Mouse (Mus musculus): ENCODE measurements around the gene Cask. TPM values are rescaled to one million over a fixed set of nuclear protein-coding genes. Genes with fewer than 3 reads are reported as not detected.

Cask gene
- polyA plus RNA-seq, 1 experiment from 2014 or later = 5.7 TPM

DNA sequence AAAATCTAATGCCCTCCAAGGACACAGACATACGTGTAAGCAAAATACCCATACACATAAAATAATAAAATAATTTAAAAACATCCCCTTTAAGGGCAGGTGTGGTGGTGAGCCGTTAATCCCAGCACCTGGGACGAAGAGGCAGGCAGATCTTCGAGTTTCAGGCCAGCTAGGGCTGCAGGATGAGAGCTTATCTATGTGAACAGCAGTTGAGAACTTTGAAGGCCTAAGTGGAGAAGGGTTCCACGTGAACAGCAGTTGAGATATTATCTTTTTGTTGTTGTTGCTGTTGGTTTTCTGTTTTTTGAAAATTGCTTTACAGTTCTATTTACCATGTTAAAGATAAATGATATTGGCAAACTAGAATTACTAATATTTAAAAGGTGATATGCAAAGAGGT, 182.3 kb downstream of the Cask start:
- Histone ChIP-seq H3K9me3 (replicated peaks) (no peaks in the 10 kb centered on the region), H3K9ac (no peak overlapping the region), H3K4me1 (replicated peaks) (no peaks in the 10 kb centered on the region), H3K4me3 (no peak overlapping the region), H3K27me3 (replicated peaks) (no peaks in the 10 kb centered on the region), H3K27ac (ENCODE audit: poor library complexity, severe bottlenecking) (no peak overlapping the region), H3K4me2 (no peak overlapping the region), H3K36me3 (no peaks in the 10 kb centered on the region)
- WGBS = 58% methylated on average over 5 of the region's 5 CpGs
- no peak for ATAC-seq (ENCODE audit: insufficient number of reproducible peaks, low FRiP score)

DNA sequence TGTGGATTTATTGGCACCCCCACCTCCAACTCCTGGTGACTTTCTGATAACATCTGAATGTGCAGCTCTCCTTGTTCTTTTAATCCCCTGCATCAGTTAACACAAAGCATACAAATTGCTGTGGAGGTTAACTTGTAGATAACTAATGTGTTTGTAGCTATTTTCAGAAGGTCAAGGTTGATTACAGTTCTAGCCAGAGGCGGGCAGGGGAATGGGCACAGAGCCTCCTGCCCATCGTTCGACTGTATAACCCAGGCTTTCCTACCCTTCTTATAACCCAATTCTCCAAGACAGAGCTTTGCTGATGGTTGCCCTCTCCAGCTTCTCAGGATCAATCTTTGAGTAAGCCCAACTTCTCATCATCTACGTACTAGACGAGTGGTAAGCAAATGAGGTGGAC, 190.1 kb downstream of the Cask start, which contains the start of gene Gpr82:
Gene Gpr82, plus strand, starts transcription at position 301 of the 400 bp plus-strand sequence.
- 83% methylated on average over 5 of the region's 5 CpGs for WGBS
- Histone ChIP-seq H3K4me1 (replicated peaks) (no peaks in the 10 kb centered on the region), H3K4me3 (no peak within 1 kb of the TSS), H3K27ac (ENCODE audit: poor library complexity, severe bottlenecking) (no peak within 1 kb of the TSS), H3K36me3 (no peaks in the 10 kb centered on the region), H3K9ac (no peak within 1 kb of the TSS), H3K4me2 (no peak within 1 kb of the TSS), H3K9me3 (replicated peaks) (no peaks in the 10 kb centered on the region), H3K27me3 (replicated peaks) (no peaks in the 10 kb centered on the region)
- no peak for ATAC-seq (ENCODE audit: insufficient number of reproducible peaks, low FRiP score)

DNA sequence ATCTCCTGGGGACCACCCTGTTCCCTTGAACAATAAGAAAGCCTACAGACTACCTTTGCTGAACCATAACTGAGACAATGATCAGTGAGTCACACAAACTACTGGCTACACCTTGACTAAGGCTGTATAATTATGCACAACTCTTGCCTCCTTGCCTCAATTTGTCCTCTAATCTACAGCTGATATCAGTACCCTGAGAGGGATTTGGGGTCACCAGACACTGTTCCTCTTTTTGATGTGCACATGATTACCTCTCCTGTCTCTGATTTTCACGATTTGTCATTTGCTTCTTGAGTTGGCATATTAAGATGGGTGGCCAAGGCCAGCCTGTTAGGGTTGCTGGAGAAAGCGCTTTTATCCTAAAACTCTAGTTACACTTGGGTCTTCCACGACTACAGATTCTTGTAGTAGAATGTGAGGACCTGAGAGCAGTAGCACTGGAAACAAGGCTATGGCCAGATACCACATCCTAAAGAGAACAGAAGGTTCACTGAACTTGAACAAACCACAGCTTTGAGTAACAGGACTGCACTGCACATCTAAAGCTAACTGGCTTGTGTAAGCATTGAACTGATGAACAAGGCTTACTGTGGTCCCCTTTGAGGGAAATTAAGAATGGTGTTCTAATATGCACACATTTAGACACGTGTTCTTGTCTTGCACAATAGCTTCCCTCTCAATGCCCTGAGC, 191.8 kb downstream of the Cask start:
- 74% methylated on average over 4 of the region's 4 CpGs for WGBS
- H3K4me1 ChIP-seq (replicated peaks) = no peaks in the 10 kb centered on the region
- ATAC-seq (ENCODE audit: insufficient number of reproducible peaks, low FRiP score) = no peak
- no peaks in the 10 kb centered on the region for H3K9me3 ChIP-seq (replicated peaks)
- H3K4me3 ChIP-seq = no peak overlapping the region
- H3K4me2 ChIP-seq = no peak overlapping the region
- H3K36me3 ChIP-seq = no peaks in the 10 kb centered on the region
- no peaks in the 10 kb centered on the region for H3K27me3 ChIP-seq (replicated peaks)
- no peak overlapping the region for H3K27ac ChIP-seq (ENCODE audit: poor library complexity, severe bottlenecking)
- H3K9ac ChIP-seq = no peak overlapping the region

DNA sequence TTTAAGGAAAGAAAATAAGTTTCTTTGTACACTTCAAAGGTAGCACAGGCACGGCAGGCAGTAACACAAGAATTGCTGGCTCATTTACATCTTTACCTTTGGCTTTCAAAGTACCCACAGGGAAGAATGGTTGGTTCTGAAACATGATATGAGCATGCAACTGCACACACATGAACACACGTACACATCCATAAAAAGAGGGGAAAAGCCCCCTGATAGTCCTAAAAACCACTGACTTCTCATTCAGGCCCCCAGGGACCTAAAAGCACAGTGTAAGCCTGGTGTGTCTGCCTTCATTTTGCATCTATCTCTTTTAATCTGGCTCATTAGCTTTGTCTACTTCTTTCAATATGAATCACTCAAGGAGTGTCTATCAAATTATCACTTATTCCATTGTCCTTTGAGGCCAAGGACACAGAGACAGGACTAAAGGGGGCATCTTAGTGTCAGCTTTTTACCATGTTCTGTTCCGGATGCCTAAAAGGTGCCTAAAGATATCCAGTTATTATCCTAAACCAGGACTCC, 192.5 kb downstream of the Cask start:
- ATAC-seq (ENCODE audit: insufficient number of reproducible peaks, low FRiP score) = no peak
- H3K9ac ChIP-seq = no peak overlapping the region
- no peak overlapping the region for H3K27ac ChIP-seq (ENCODE audit: poor library complexity, severe bottlenecking)
- H3K36me3 ChIP-seq = no peaks in the 10 kb centered on the region
- H3K27me3 ChIP-seq (replicated peaks) = no peaks in the 10 kb centered on the region
- no peak overlapping the region for H3K4me3 ChIP-seq
- H3K9me3 ChIP-seq (replicated peaks) = no peaks in the 10 kb centered on the region
- H3K4me2 ChIP-seq = no peak overlapping the region
- H3K4me1 ChIP-seq (replicated peaks) = no peaks in the 10 kb centered on the region
- 69% methylated on average over 3 of the region's 3 CpGs for WGBS

DNA sequence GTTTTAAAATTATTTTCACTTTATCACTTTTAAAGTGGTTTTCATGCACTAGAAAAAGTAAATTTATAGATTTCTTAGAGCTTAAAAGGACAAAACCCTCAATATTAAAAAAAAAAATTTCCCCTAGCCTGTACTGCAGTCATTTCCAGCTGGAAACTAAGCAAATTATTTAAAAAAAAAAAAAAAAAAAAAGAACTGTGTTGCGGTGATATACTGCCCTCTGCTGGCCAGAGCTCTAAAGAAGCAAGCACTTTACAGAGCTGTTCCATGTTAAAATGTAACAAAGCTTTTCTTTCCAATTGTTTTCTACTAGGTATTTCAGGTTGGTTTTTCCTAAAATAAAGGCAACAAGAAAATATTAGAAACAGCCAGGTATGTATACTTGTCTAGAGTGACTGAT, 194.4 kb downstream of the Cask start:
- no peaks in the 10 kb centered on the region for H3K4me1 ChIP-seq (replicated peaks)
- no peaks in the 10 kb centered on the region for H3K9me3 ChIP-seq (replicated peaks)
- no peak overlapping the region for H3K4me3 ChIP-seq
- 4% methylated on average over 1 of the region's 1 CpGs for WGBS
- no peaks in the 10 kb centered on the region for H3K36me3 ChIP-seq
- H3K9ac ChIP-seq = no peak overlapping the region
- H3K27me3 ChIP-seq (replicated peaks) = no peaks in the 10 kb centered on the region
- H3K4me2 ChIP-seq = no peak overlapping the region
- H3K27ac ChIP-seq (ENCODE audit: poor library complexity, severe bottlenecking) = no peak overlapping the region
- ATAC-seq (ENCODE audit: insufficient number of reproducible peaks, low FRiP score) = no peak

DNA sequence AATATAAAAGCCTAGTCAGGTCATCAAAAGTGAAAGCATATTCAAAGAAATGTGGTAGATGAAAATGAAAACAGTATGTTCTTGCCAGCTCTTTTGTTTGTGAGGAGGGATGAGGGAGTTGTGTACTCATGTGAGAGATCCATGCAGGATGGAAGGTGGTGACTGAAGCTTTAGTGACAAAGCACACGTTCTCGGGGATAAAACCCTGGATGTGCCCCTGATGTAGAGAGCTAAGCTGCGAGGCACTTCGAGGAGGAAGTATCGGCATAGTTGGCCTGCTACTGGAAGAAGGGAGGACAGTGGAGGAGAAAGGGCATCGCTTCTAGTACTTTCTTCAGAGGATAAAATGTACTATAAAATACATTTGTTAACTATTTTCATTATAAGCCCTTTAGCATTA, 195.3 kb downstream of the Cask start:
- ATAC-seq (ENCODE audit: insufficient number of reproducible peaks, low FRiP score) = no peak
- no peak overlapping the region for H3K9ac ChIP-seq
- no peak overlapping the region for H3K27ac ChIP-seq (ENCODE audit: poor library complexity, severe bottlenecking)
- WGBS = 75% methylated on average over 6 of the region's 6 CpGs
- H3K36me3 ChIP-seq = no peaks in the 10 kb centered on the region
- H3K4me1 ChIP-seq (replicated peaks) = no peaks in the 10 kb centered on the region
- no peaks in the 10 kb centered on the region for H3K27me3 ChIP-seq (replicated peaks)
- no peak overlapping the region for H3K4me2 ChIP-seq
- H3K4me3 ChIP-seq = no peak overlapping the region
- no peaks in the 10 kb centered on the region for H3K9me3 ChIP-seq (replicated peaks)

DNA sequence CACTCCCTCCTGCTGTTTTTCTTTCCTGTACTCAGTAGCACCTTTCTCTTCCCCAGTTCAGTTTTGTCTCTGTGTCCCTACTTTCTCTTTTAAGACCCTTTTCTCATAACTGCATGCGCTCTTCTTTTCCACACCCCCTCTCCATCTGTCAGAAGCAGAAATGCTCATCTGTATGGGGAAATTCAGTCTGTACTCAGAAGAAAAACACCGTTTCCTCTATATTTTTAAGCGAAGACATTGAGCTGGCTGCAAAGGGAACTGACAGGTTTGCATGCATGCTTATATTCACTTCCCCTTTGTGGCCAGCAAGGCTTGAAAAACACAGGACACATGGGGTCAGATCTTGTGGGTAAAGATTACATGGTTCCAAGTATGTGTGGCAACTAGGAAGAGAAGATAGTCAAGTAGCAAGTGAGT, 196.2 kb downstream of the Cask start:
- no peak overlapping the region for H3K27ac ChIP-seq (ENCODE audit: poor library complexity, severe bottlenecking)
- no peak for ATAC-seq (ENCODE audit: insufficient number of reproducible peaks, low FRiP score)
- H3K27me3 ChIP-seq (replicated peaks) = no peaks in the 10 kb centered on the region
- H3K4me1 ChIP-seq (replicated peaks) = no peaks in the 10 kb centered on the region
- H3K9me3 ChIP-seq (replicated peaks) = no peaks in the 10 kb centered on the region
- H3K9ac ChIP-seq = no peak overlapping the region
- no peak overlapping the region for H3K4me2 ChIP-seq
- 82% methylated on average over 3 of the region's 3 CpGs for WGBS
- H3K36me3 ChIP-seq = no peaks in the 10 kb centered on the region
- H3K4me3 ChIP-seq = no peak overlapping the region

DNA sequence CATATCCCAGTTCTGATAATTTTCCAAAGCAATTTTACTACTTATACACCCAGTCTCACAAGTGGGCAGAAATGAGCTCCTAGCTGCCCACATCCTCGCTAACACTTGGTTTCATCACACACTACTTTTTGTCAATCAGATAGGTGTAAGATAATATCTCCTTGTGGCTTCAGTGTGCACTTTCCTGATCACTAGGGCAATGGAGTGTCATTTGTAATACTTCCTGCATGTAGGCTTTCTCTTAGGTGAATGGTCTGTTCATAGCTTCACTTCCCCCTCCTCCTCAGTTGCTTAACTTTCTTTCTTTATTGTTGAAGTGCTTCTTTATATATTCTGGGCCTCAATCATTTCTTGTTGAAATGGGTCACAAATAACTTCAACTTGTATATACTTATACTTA, 198.9 kb downstream of the Cask start:
- H3K4me3 ChIP-seq = no peak overlapping the region
- no peaks in the 10 kb centered on the region for H3K9me3 ChIP-seq (replicated peaks)
- H3K36me3 ChIP-seq = no peaks in the 10 kb centered on the region
- no peak for ATAC-seq (ENCODE audit: insufficient number of reproducible peaks, low FRiP score)
- H3K27ac ChIP-seq (ENCODE audit: poor library complexity, severe bottlenecking) = no peak overlapping the region
- H3K4me1 ChIP-seq (replicated peaks) = no peaks in the 10 kb centered on the region
- 75% methylated on average over 1 of the region's 1 CpGs for whole genome bisulfite sequencing
- no peak overlapping the region for H3K9ac ChIP-seq
- H3K27me3 ChIP-seq (replicated peaks) = no peaks in the 10 kb centered on the region
- H3K4me2 ChIP-seq = no peak overlapping the region

DNA sequence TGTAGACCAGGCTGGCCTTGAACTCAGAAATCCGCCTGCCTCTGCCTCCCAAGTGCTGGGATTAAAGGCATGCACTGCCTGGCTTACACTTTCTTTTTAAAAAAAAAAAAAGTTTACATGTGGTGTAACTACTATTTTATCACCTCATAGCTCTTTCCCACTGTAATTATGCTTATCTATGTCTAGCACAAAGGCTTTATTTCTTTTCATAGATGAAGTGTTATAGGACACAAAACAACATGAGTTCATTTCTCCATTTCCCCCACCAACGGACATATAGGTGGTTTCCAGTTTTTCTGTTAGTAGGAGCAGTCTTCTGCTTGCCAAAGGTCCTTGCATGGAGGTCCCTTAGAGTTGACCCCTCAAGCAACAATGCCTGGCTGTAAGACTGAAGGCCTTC, 199.3 kb downstream of the Cask start:
- no peak overlapping the region for H3K4me3 ChIP-seq
- H3K27me3 ChIP-seq (replicated peaks) = no peaks in the 10 kb centered on the region
- WGBS = 74% methylated on average over 2 of the region's 2 CpGs
- no peak overlapping the region for H3K4me2 ChIP-seq
- no peaks in the 10 kb centered on the region for H3K9me3 ChIP-seq (replicated peaks)
- no peak overlapping the region for H3K9ac ChIP-seq
- H3K27ac ChIP-seq (ENCODE audit: poor library complexity, severe bottlenecking) = no peak overlapping the region
- no peak for ATAC-seq (ENCODE audit: insufficient number of reproducible peaks, low FRiP score)
- no peaks in the 10 kb centered on the region for H3K36me3 ChIP-seq
- H3K4me1 ChIP-seq (replicated peaks) = no peaks in the 10 kb centered on the region

DNA sequence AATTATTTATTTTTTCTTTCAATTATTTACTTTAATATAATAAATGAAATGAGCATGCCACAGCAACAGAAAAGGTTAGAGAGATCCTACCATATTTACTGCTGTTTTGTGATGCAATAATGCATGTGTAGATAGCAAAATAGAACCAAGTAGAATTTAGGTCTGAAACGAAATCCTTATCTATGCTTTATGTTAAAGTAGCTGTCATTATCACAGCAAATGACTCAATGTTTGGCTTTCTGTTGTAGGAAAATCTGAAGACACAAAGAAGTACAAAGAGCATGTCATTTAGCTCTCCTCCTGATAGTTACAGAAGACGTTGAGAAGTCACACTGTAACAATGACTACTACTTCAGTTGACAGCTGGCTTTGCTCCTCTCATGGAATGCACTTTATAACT, 212.3 kb downstream of the Cask start:
- no peak overlapping the region for H3K9ac ChIP-seq
- no peak overlapping the region for H3K27ac ChIP-seq (ENCODE audit: poor library complexity, severe bottlenecking)
- H3K4me2 ChIP-seq = no peak overlapping the region
- H3K27me3 ChIP-seq (replicated peaks) = no peaks in the 10 kb centered on the region
- H3K4me1 ChIP-seq (replicated peaks) = no peaks in the 10 kb centered on the region
- H3K36me3 ChIP-seq = no peaks in the 10 kb centered on the region
- no peak for ATAC-seq (ENCODE audit: insufficient number of reproducible peaks, low FRiP score)
- H3K4me3 ChIP-seq = no peak overlapping the region
- 33% methylated on average over 2 of the region's 2 CpGs for WGBS
- H3K9me3 ChIP-seq (replicated peaks) = no peaks in the 10 kb centered on the region

DNA sequence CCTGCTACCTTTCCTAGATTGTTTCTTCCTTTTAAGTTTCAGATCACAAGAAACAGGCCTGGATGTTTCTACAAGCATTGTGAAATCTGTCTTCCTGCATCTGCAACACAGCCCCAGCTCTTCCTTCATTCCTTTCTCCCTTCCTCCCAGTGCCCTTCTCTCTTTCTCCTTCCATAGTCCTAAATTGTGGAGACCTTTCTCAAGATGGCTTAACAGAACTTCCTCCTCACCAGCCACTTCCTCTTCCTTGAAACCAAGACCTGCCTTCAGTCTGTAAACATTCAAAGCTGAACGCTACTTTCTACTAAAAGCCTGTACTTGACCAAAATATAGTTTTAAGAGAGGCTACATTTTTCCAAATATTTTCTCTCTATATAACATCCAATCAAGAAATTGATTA, 214.8 kb downstream of the Cask start:
- no peak for ATAC-seq (ENCODE audit: insufficient number of reproducible peaks, low FRiP score)
- Histone ChIP-seq H3K36me3 (no peaks in the 10 kb centered on the region), H3K9me3 (replicated peaks) (no peaks in the 10 kb centered on the region), H3K27ac (ENCODE audit: poor library complexity, severe bottlenecking) (no peak overlapping the region), H3K4me2 (no peak overlapping the region), H3K4me1 (replicated peaks) (no peaks in the 10 kb centered on the region), H3K27me3 (replicated peaks) (no peaks in the 10 kb centered on the region), H3K9ac (no peak overlapping the region), H3K4me3 (no peak overlapping the region)
- WGBS = 71% methylated on average over 1 of the region's 1 CpGs

Data from heart, embryonic 12.5 days (tissue).